Mouse (Mus musculus) left cerebral cortex, postnatal 4 days (tissue): Measurements from ENCODE around the gene Gm20388. TPM values are rescaled to one million over a fixed set of nuclear protein-coding genes. Genes with fewer than 3 reads are reported as not detected.
"Not testable (repeated sequence)": the region's sequence is repeated elsewhere in the genome, so short reads cannot be mapped to it uniquely, and the experiment has no call there.

ENCODE experiments used
- DNase-seq: peaks from one replicate; pipeline ENCODE4 v3.0.0-alpha.2; 2022
- intact Hi-C: fragments of 180-260 bp; cut with DNase I; formaldehyde crosslinking; loops from one replicate; pipeline ENCODE4 v1.15.1; 2025
- total RNA-seq, 2 experiments: library from RNA; stranded (reverse); gene quantifications; 2 replicates each; pipeline ENCODE4 v1.2.3; 2021

The Gm20388 gene
- total RNA-seq, 2 experiments from 2014 or later: 6.5 to 12.8 TPM

DNA sequence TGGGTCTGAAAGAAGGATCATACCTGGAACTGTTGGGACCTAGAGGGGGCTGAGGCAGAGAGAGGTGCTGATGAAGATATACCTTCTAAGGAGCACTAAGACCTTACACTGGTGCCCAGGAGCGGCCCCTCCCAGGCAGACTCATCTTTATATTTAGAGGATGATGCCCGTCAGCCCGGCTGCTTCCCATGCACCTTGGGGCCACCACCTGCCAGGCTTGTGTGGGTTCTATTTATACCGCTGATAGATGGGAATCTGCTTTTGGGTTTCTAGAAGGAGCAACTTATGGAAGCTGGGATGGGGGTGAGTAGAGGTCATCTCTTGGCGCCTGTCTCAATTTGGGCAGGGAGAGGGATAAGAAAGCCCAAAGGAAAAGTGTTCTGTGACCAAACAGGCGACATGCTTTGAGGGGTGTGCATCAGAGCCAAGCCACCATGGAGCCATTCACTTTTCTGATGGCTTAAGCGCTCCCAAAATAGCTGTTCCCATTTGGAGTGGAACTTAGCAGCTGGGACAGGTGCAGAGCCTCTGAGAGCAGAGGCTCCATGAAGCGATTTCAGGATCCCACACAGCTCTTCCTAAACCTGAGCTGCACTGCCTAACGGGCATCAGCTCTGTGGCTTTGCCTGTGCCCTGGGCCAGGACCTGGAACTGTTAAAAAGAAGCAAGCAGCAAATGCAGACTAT, 3985.2 kb downstream of the Gm20388 start:
- intact Hi-C loops: no loop called here
- no peak for DNase-seq

DNA sequence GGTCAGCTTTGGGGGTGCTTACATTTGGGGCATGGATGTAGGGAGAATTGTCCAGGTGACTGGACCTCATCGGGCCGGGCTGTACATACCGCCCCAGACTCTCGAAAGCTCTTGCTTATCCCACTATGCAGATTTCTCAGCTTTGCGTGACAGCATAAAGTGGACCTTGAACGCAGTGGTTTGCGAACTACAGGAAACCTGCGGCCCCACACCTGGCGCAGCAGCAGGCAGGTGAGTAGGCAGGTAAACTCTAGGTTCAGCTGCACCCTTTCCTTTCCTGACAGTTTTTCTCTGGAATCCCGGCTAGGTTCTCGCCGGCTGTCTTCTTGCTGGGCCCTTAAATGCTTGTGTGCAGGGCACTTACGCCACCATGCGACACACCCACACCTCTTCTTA, 3985.7 kb downstream of the Gm20388 start:
- DNase-seq: no peak
- intact Hi-C loops: no loop called here

DNA sequence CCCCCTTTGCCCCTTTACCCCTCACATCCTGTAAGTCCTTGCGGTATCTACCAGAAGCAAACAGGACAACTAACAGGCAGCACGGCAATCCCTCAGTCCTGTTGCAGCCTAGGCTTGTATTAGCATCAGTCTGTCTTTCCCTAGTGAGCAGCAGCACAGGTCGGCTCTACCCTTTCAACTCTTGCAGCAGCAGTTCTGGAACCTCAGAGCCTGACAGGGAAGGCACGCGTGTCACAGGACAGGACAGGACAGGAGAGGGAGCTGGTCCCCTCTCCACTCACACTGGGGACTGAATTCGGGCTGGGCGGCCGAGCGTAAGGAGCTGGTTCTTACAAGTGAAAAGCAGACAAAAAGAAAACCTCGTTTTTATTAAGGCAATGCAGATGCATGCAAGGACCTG, 3986.1 kb downstream of the Gm20388 start:
- no peak for DNase-seq
- intact Hi-C loops: no loop called here

DNA sequence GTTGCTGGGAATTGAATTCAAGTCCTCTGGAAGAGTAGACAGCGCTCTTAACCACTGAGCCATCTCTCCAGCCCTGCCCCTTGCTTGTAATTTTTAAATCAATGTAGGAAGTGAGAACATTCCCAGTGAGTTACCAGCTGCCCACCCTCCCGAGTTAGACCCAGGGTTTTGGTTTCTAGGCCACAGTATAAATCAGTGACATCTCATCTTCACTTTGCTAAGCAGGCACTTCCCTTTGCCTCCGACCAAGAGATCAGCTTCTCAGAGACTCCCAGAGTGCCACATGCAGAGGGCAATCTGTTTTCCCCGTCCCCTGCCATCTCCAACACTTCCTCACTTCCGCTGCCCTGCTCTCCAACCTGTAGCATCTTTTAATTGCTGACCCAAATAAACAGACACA, 3987.9 kb downstream of the Gm20388 start:
- intact Hi-C loops: no loop called here
- no peak for DNase-seq

DNA sequence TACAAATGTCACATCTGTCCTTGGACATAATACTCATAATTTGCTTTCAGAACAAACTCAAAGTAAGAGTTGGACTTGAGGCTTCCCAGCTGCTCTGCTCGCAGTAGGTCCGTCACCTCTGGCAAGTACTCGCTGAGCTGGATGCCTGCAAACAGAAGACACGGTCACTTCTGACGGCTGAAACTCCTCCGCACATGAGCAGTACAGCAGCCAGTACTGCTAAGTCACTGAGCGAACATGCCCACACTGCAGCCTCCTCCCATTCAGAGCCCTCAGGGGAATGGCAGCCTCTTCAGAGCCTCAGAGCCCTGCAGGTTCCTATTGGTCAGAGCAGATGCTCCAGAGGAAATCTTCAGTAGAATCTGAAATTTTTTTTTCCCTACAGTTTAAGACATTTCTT, 3988.7 kb downstream of the Gm20388 start:
- intact Hi-C loops: no loop called here
- no peak for DNase-seq

DNA sequence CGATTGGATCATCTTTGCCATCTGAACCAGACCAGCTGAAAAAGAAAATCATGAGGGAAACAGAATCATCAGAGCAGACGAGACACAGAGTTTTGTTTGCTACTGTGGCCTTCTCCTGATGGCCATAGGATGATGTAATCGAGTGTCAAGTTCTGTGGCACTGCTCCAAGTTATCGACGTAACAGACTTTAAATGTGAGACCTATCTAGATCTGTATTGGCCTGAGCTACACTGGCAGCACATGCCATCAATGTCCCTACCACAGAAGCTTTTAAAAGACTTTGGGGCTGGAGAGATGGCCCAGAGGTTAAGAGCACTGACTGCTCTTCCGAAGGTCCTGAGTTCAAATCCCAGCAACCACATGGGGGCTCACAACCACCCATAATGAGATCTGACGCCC, 3992.0 kb downstream of the Gm20388 start:
- no peak for DNase-seq
- intact Hi-C loops: no loop called here

DNA sequence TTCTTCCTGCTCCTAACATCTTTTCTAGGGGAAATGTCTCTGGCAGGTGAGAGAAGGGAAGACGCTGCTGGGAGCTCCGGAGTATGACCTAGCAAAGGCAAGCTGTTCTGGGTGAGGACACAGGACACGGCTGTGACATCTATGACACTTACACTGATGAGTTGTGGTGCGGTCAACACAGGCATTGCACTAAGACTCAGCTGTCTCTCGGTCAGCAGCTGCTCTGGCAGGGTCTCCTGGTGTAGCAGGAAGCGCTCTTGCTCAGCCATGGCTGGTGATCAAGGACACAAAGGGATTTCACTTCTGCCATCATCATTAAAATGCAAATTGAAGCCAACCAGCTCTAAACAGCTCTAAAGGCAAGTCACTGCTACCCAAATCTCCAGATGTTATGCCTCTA, 3997.0 kb downstream of the Gm20388 start:
- intact Hi-C loops: loop anchor here (5.0 kb wide), 1 partner anchor 115 kb away; no protein-coding TSS in a partner anchor
- no peak for DNase-seq

DNA sequence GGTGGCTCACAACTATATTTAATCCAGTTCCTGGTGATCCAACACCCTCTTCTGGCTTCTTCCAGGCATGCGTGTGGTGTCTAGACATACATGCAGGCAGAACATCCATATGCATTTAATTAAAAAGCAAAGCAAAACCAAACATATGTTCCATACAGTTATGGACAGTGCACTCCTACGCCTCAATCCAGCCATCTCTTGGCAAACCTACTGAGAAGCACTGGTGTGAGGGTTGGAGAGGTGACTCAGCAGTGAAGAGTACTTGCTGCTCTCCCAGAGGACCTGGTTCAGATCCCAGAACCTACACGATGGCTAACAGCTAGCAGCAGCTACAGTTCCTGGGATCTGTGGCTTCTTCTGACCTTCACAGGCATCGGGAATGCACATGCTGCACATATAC, 4001.6 kb downstream of the Gm20388 start:
- DNase-seq: no peak
- intact Hi-C loops: no loop called here

DNA sequence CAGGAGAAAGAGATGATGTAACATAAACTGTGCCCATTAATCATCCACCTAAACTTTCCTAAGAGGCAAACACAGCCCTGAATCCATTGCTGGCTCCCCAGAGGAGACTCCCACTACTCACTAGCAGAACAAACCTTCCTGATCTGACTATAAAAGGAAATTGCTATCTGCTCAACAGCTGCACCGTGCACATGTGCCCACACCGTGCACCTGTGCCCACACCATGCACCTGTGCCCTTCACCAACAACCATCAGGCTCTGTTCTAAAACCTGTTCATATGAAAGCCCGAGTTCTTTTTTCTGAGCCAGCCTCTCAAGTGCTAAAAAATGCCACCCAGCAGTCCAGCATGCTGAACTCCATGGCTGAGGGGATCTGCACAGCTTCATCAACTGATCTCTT, 4004.0 kb downstream of the Gm20388 start:
- intact Hi-C loops: no loop called here

DNA sequence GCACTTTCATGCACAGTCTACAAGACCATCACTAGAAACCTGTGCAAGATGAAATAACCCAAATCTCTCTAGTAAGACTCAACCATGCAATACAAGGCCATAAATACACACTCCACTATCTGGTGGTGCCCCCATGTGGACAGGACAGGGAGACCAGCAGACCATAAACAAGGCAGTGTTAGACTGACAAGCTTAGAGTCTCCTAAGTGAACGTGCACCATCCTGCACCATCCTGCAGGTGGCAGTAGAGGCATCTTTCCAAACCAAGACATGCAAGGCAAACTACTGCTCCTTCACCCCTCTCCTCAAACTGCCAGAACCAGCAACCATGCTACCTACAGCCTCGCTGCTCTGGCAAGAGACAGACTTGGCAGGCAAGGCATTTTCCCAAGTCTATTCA, 4014.1 kb downstream of the Gm20388 start:
- intact Hi-C loops: no loop called here
- peak; percentile 87 for DNase-seq

More for the DNA sequence above, 4004.0 kb downstream of the Gm20388 start:
- no peak for DNase-seq

DNA sequence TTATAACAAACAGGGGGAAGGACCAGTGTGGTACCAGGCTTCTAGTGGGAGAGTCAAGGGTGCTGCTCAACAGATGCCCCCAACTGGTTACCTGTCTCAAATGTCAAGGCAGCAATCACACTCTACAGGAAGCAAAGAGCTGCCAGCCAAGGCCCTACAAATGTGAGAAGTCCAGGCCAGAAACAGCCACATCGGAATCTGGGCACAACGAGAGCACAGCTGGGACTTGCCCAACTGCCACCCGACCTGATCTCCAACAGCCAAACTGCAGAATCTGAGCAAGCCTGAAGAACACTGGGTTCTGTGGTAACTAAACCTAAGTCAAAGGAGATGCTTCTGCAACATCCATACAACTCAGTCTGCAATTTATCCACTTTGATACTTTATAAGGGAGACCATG, 4015.0 kb downstream of the Gm20388 start:
- DNase-seq: no peak
- intact Hi-C loops: no loop called here

DNA sequence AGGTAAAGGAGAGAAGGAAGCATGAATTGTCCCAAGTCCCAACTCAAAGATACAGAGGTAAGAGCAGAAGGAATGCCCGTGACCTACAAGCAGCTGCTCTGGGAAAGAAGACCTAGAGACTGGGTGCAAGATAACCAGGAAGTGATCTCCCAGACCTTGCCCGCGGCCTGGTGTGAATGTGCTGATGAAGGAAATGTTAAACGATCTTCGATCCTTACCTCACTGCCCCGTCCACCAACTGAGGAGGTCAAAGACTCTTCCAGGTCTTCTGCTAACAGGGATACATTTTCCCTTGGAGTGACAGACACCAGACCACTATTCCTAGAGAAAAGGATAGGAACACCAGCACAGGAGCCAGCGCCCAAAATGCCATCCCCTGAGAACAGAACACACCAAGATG, 4018.4 kb downstream of the Gm20388 start:
- intact Hi-C loops: no loop called here
- no peak for DNase-seq

DNA sequence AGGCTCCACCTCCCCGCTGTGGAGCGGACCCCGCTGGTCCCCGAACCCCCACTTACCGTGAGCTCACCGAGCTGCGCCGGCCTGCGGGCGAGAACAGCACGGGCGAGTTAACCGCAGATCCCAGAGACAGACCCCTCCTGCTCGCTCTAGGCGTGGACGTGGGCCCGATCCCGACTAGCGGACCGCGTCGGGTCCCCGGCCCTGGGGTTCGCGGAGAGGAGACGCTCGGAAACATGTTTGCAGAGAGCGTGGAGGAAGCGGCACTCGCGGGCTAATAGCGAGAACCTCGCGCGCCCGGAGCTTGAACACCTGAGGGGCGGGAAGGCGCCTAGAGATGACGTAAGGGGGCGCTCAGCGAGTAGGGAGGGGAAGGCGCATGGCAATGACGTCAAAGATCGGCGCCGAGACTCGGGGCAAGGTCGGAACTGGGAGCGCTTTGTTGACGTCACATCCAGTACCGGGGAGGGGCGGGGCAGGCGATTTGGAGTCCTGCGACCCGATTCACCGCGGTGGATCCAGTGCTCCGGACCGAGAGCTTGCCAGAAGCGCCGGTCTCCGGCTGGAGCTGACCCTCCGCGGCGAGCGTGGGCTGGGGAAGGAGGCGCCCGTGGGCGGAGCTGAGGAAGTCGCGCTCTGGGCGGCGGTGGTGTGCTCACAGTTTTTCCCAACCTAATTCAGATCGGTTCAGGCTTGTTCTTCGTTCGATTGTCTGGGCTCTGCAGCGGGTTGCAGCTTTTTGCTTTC, 4038.5 kb downstream of the Gm20388 start, which contains the start of gene Nup133:
Gene Nup133, minus strand, starts transcription at position 324 of the 744 bp plus-strand sequence.
- intact Hi-C loops: no loop called here
- DNase-seq: peak; percentile 100

DNA sequence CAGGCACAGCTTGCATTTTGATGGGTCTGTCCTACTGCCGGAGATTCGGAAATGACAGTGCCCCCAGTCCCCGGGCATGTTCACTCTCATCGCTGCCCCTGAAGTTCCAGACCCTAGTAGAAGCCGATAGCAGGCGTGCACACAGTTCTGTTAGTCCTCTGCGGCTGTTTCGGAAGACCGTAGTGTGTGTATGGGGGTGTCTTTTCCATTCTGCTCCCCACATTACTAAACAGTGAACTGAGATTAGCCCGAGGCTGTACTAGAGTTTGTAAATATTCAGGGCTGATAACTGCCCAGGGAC, 4039.0 kb downstream of the Gm20388 start:
- intact Hi-C loops: no loop called here
- DNase-seq: no peak

DNA sequence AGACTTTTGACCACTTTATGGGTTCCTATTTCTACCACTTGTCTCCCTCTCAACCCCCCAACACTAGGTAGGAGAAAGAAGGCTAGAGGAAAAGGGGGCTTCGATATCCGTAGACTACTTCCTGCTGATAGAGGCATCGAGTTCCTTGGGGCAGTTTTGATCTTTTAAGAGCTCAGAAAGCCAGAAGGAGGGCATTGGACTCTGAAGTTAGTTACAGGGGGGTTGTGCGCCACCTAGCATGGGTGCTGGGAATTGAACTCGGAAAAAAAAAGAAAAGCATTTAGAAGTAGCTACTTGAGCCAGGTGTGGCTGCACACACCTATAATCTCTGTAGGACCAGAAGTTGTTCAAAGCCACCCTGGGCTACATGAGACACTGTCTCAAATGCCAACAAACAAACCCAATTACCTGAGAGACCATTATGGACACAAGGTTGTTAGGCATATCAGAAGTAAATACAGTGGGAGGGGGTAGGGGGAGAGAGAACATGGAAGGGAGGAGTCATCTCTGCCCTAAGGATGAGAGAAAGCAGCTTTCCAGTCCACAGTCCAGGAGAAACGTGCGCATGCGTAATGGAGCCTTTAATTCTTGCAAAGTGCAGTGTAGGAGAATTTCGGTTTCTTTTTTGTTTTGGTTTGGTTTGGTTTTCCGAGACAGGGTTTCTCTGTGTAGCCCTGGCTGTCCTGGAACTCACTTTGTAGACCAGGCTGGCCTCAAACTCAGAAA, 4039.6 kb downstream of the Gm20388 start:
- intact Hi-C loops: no loop called here
- peak; percentile 36 for DNase-seq

DNA sequence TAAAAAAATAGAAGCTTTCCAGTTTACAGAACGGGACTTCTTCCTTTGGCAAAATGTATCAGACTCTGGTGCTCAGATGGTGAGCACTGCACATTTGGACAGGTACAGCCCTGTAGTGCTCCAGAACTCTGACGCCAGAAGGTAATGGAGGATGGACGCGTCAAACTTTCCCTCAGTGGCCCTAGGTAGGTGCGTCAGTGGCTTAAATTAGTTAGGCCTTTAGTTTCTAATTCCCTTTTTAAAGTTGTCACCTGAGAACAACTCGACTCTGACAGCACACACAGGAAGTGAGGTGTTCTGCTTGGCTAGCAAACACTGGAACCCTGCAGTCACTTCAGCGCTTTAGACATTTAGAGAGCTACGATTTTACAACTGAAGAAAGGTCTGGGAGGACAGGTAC, 4043.0 kb downstream of the Gm20388 start:
- DNase-seq: no peak

DNA sequence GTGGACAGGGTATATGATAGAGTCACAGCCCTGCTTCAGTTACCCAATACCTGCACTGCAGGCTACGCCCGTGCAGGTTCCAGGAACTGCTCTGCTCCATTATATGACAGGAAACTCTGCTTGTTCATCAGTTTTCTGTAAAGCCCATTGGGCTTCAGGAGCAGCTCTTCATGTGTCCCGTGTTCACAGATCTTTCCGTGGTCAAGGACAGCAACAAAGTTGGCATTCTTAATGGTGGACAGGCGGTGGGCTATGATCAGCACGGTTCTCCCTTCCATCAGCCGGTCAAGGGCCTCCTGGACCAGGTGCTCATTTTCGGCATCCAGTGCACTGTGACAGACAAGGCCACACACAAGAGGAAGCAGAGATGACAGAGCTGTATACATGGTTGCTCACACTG, 4043.6 kb downstream of the Gm20388 start:
- no peak for DNase-seq
- intact Hi-C loops: no loop called here

More for the DNA sequence above, 4043.0 kb downstream of the Gm20388 start:
- intact Hi-C loops: no loop called here

DNA sequence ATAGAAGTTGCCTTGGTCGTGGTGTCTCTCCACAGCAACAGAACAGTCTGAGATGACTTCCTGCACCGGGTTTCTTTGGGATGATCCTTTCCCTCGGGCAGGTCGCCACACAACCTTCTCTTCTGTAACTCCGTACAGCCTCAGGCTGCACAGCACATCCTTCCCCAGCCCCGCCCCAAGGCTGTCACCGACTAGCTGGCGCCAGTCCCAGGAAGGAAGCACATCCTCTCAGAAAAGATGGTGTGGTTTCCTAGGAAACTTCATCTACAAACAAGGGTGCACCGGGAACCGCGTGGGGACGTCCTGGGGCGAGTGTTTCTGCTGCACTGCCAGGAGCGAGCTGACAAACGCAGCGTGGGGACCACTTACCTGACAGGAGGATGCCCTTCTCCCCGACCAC, 4047.5 kb downstream of the Gm20388 start:
- intact Hi-C loops: no loop called here
- DNase-seq: no peak

DNA sequence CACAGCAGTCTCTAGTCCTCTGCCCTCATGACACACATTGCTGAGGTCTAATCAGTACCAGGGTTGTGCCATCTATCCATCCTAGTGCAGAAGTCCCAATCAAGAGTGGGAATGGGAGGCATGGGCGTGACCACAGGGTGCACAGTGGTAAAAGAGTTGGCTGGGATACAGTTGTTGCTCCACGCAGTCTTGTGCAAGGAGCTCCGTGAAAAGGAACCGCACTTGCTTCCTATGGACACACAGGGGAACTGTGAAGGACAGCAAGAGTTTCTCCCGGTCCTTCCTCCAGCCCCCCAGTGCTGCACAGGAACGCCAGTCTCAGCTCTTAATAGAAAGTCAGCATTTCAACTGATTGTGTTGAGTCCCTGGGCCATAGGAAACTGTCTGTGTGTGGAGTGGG, 4048.8 kb downstream of the Gm20388 start:
- DNase-seq: no peak
- intact Hi-C loops: no loop called here

DNA sequence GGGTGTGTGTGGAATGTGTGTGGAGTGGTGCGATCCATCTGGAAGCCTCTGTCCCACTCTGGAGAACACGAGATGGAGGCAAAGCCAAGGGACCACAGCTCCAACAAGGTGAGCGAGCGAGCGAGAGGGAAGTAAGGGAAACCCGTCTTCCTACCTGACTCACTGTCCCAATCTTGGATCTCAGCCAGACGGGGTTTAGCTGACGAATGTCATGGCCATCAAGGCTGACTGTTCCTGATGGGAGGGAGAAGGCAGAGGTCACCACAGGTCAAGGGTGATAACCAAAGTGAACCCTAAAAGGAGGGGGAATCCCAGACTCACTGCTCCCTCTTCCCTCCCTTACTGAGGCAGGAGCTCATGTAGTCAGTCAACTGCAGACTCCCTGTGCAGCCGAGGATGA, 4049.4 kb downstream of the Gm20388 start:
- intact Hi-C loops: no loop called here
- no peak for DNase-seq

DNA sequence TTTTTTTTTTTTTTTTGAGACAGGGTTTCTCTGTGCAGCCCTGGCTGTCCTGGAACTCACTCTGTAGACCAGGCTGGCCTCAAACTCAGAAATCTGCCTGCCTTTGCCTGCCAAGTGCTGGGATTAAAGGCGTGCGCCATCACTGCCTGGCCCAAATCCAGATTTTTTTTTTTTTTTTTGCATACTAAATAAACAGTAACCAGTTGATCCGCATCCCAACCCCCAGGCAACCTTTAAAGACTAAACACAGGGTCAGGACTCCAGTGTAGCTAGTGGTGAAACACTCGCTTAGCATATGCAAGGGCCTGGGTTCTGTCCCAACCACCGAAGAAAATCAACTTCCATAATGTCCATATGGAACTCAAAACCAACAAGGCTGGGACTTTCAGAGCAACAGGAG, 4049.9 kb downstream of the Gm20388 start:
- intact Hi-C loops, DNase-seq: not testable (repeated sequence)

DNA sequence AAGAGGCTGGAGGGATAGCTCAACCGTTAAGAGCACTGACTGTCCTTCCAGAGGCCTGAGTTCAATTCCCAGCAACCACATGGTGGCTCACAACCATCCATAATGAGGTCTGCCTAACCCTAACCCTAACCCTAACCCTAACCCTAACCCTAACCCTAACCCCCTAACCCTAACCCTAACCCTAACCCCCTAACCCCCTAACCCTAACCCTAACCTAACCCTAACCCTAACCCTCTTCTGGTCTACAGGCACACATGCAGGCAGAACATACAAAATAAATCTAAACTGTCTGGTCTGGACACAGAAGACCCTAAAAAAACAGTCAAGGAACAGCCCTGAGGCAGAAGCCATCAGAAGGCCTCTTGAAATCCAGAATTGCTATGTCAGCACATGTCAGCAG, 4050.7 kb downstream of the Gm20388 start:
- DNase-seq: no peak
- intact Hi-C loops: no loop called here
